Mouse (Mus musculus) C2C12 (cell line): Measurements from ENCODE around the gene Slc24a3. TPM values are rescaled to one million over a fixed set of nuclear protein-coding genes. Genes with fewer than 3 reads are reported as not detected.

Experiments used
- H3K27me3 ChIP-seq: one replicate; pipeline ENCODE4 v1.6.1; 2011; ENCODE audit not compliant: control insufficient read depth, insufficient read depth, insufficient read length
- H3K36me3 ChIP-seq: one replicate; pipeline ENCODE4 v1.6.1; 2011; ENCODE audit not compliant: control insufficient read depth, insufficient read depth
- H3K4me3 ChIP-seq: one replicate; pipeline ENCODE4 v1.5.1; 2011; ENCODE audit warnings: mild to moderate bottlenecking, control low read depth; ENCODE audit not compliant: poor library complexity, insufficient read depth, severe bottlenecking
- H3K79me2 ChIP-seq: one replicate; pipeline ENCODE4 v1.6.1; 2011; ENCODE audit not compliant: control insufficient read depth, insufficient read depth
- H3K79me3 ChIP-seq: one replicate; pipeline ENCODE4 v1.6.1; 2011; ENCODE audit warnings: low read depth, control low read depth
- H3ac ChIP-seq: one replicate; pipeline ENCODE3; 2011; ENCODE audit warnings: low read depth; ENCODE audit not compliant: control insufficient read depth, insufficient read length
- CEBPB ChIP-seq: IDR thresholded peaks from one replicate; pipeline ENCODE4 v1.6.1; 2011; ENCODE audit warnings: low read depth, mild to moderate bottlenecking, control low read depth, moderate library complexity
- CTCF ChIP-seq: IDR thresholded peaks from one replicate; pipeline ENCODE4 v1.5.1; 2011; ENCODE audit not compliant: control insufficient read depth, insufficient read depth, insufficient read length
- FOSL1 ChIP-seq: IDR thresholded peaks from one replicate; pipeline ENCODE4 v1.8.0; 2011; ENCODE audit warnings: mild to moderate bottlenecking, low read length; ENCODE audit not compliant: poor library complexity, insufficient read depth, severe bottlenecking
- MAX ChIP-seq: IDR thresholded peaks from one replicate; pipeline ENCODE4 v1.6.1; 2011; ENCODE audit warnings: mild to moderate bottlenecking, control low read depth
- MYOD1 ChIP-seq: IDR thresholded peaks from one replicate; pipeline ENCODE4 v1.6.1; 2011; ENCODE audit warnings: low read depth; ENCODE audit not compliant: control insufficient read depth, insufficient read length
- MYOG ChIP-seq: IDR thresholded peaks from one replicate; pipeline ENCODE4 v1.6.1; 2011; ENCODE audit not compliant: control insufficient read depth, insufficient read length; ENCODE audit errors: extremely low read depth
- USF1 ChIP-seq: IDR thresholded peaks from one replicate; pipeline ENCODE4 v1.6.1; 2011; ENCODE audit warnings: low read depth, mild to moderate bottlenecking, control low read depth, moderate library complexity
- polyA plus RNA-seq: library from polyadenylated mRNA; unstranded; fragments of >200 nt; fragmentation: generic; extraction: Trizol; gene quantifications from one replicate; pipeline ENCODE4 v1.2.1, GENCODE M21; 2012; ENCODE audit warnings: missing spikeins

The Slc24a3 gene
- polyA plus RNA-seq, 1 experiment = 0.35 TPM

DNA sequence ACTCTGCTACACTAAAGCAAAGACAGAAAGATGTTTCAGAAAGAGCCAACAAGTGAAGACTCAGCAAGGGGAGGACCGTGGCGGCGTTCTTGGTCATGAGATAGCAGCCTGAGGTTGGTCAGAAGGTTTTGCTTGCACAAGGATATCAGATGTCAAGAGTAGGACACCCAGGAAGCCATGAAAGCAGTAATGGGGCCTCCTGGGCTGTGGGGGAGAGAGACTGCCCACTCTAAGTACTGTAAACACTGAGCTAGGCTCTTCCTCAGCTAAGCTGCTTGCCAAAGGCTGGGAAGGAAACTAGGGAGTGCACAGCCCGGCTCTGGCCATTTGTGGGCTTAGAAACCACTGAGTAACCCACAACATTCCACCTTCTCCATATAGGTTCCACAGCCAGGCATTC lies 348.4 kb downstream of the Slc24a3 start:
- Histone ChIP-seq H3K79me3 (no peaks in the 10 kb centered on the region), H3ac (no peak overlapping the region), H3K4me3 (no peak overlapping the region), H3K27me3 (no peaks in the 10 kb centered on the region), H3K36me3 (no peaks in the 10 kb centered on the region), H3K79me2 (no peaks in the 10 kb centered on the region)
- TF ChIP-seq CTCF = no peak
- no peak for TF ChIP-seq MYOG
- no peak for TF ChIP-seq MAX

DNA sequence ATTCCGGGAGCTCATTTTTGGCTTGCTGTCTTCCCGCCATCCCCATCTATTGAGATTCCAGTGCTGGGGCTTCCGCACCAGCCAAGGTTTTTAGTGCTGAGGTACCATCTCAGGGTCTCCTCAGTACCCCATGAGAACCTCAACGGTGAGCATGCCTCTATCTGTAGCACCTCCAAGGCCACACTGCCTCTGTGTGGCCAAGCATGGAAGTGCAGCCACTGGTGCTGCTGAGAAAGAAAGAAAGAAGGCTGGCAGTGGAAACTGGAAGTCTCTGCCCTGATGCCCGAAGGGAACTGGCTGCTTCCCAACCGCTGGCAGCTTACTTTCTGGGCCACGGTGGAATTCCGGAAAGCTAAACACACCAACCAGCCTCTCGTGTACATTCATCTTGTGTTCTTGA lies 349.8 kb downstream of the Slc24a3 start:
- Histone ChIP-seq H3K4me3 (no peak overlapping the region), H3K36me3 (no peaks in the 10 kb centered on the region), H3K27me3 (no peaks in the 10 kb centered on the region), H3K79me3 (no peaks in the 10 kb centered on the region), H3ac (no peak overlapping the region), H3K79me2 (no peaks in the 10 kb centered on the region)
- TF ChIP-seq MYOG (no peak), CTCF (peak; percentile 60)

DNA sequence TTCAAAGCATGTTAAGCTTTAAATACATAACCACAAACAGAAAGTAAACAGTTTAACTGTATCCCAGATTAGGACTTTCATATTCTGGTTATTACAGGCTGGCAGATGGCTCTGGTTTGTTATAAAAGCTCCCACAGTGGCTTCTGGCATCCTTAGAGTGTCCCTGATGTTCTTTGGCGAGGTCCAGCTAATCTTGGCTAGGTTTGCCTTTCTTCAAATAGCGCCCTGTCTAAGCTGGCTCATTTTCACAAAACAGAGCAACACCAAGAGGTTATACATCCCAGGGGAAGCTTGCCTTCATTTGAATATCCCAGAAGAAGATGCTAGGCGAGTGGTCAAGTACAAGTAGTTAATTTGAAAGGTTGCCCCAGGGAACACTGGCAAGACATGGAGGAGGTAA lies 354.5 kb downstream of the Slc24a3 start:
- no peak overlapping the region for H3K4me3 ChIP-seq
- no peaks in the 10 kb centered on the region for H3K36me3 ChIP-seq
- H3K79me2 ChIP-seq = no peaks in the 10 kb centered on the region
- no peak overlapping the region for H3ac ChIP-seq
- H3K27me3 ChIP-seq = no peaks in the 10 kb centered on the region
- no peak for TF ChIP-seq MYOD1
- TF ChIP-seq CTCF = no peak
- no peak for TF ChIP-seq CEBPB
- TF ChIP-seq MAX = no peak
- no peak for TF ChIP-seq MYOG
- TF ChIP-seq FOSL1 = no peak
- TF ChIP-seq USF1 = no peak
- H3K79me3 ChIP-seq = no peaks in the 10 kb centered on the region

DNA sequence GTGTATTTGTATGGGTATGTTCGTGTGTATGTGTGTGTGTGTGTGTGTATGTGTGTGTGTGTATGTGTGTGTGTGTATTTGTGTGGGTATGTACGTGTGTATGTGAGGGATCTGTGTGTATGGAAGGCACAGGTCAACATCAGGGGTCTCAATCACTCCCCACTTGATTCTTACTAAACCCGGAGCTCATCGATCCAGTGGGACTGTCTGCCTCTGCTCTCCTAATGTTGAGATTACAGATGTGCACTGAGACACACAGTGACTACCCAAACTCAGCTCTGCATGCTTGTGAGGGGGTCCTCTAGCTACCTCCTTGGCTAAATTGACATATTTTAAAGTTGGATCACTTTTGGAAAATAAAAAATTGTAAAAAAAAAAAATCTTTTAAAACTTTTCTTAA lies 355.8 kb downstream of the Slc24a3 start:
- TF ChIP-seq CTCF (no peak), MAX (no peak), FOSL1 (no peak), CEBPB (no peak), MYOD1 (no peak), MYOG (no peak), USF1 (no peak)
- Histone ChIP-seq H3K79me3 (no peaks in the 10 kb centered on the region), H3ac (no peak overlapping the region), H3K4me3 (no peak overlapping the region), H3K79me2 (no peaks in the 10 kb centered on the region), H3K27me3 (no peaks in the 10 kb centered on the region), H3K36me3 (no peaks in the 10 kb centered on the region)

DNA sequence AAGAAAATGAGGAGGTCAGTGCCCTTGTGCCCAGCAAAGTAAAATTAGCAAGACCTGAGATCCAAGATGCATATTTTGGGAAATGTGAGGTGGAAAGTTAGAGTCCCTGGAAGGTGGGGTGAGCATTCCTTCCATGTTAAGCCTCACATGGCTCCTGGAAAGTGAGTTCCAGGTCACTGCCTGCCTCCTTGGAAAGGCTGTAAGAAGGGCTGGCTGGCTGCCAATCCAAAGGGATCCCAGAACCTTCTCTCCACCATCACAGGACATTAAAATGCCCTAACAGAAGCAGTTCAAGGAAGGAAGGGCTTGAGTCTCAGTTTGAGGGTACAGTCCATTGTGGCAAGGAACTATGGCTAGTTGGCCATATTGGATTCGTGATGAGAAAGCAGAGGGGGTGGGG lies 359.6 kb downstream of the Slc24a3 start:
- Histone ChIP-seq H3K79me3 (no peaks in the 10 kb centered on the region), H3K79me2 (no peaks in the 10 kb centered on the region), H3ac (no peak overlapping the region), H3K4me3 (no peak overlapping the region), H3K36me3 (no peaks in the 10 kb centered on the region), H3K27me3 (no peaks in the 10 kb centered on the region)
- no peak for TF ChIP-seq CEBPB
- no peak for TF ChIP-seq MYOD1
- no peak for TF ChIP-seq USF1
- no peak for TF ChIP-seq CTCF
- TF ChIP-seq FOSL1 = no peak
- no peak for TF ChIP-seq MAX
- no peak for TF ChIP-seq MYOG

DNA sequence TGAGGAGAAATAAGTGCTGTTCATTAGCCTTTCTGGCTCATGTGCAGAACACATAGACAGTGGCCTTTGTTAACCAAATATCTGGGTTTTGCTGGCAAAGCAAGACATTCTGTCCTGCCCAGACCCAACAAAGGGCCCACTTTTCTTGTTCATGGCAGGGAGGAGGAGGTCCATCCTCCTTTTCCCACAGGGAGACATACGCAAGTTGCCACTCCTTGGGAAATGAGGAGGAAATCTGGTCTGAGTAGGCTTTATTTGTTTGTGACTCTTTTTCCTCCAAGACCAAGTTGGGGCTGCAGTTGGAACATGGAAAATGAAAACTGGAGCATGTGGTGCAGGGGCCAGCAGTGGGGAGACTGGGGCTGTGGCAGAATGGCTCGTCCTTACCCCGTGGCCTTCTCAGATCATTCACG lies 363.4 kb downstream of the Slc24a3 start:
- TF ChIP-seq MAX = no peak
- TF ChIP-seq MYOG = no peak
- TF ChIP-seq USF1 = no peak
- TF ChIP-seq CEBPB = no peak
- no peak for TF ChIP-seq FOSL1
- no peak for TF ChIP-seq CTCF
- TF ChIP-seq MYOD1 = no peak
- Histone ChIP-seq H3K27me3 (no peaks in the 10 kb centered on the region), H3K4me3 (no peak overlapping the region), H3K79me3 (no peaks in the 10 kb centered on the region), H3ac (no peak overlapping the region), H3K36me3 (no peaks in the 10 kb centered on the region), H3K79me2 (no peaks in the 10 kb centered on the region)
